Mouse (Mus musculus): ENCODE results near the gene Olfr1110. TPM values are rescaled to one million over a fixed set of nuclear protein-coding genes. Genes with fewer than 3 reads are reported as not detected.
"Not testable (repeated sequence)": the region's sequence is repeated elsewhere in the genome, so short reads cannot be mapped to it uniquely, and the experiment has no call there.

The Olfr1110 gene
- not detected in 2 replicates for polyA plus RNA-seq (2015; fragmentation: Nextera tagmentation; extraction: Ambion mirVana)

GRCm38 (mm10) chr2:87140200-87140599, at the start of gene Olfr1110:
Gene Olfr1110 (minus strand): TSS chr2:87140300.
- no peak for DNase-seq (ENCODE audit: low spot score)

DNA sequence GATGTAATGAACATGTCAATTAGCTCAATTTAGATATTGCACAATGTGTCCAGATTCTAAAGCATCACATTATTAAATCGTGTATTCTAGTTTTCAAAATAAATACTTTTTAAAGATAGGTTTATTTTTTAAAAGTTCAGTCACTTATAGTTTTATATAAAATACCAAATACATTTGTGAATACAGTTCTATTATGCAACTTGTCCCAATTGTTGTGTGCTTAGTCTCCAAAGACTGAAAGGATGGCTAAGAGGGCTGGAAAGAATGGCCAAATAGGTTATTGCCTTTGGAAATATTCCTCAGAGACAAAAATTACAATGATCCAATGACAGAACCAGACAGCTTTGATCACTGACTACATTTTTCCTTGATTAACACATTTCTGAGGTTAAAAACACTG, 47.4 kb upstream of the Olfr1110 start, which contains the start of gene Olfr1112:
TSS of gene Olfr1112 (plus strand) at position 301 of the 400 bp plus-strand sequence.
- no peak for DNase-seq (ENCODE audit: low spot score)

DNA sequence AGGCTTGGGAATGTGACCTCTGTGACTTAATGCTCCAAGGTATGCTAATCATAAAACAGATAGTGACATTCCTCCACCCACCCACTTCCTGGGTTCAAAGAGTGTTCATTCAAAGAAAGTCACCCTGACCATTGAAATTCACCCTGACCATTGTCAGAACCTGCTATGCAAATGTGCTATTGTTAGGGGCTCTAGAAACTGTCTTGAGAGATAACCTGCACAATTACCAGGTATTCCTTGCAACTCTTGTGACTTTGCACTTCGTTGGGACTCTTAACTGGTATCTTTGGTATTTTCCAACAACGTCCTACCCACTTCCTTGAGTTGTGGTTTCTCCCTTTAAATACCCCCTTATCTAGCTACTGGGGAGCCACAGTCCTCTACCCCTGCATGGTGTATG, 27.6 kb upstream of the Olfr1110 start:
- DNase-seq (ENCODE audit: low spot score): not testable (repeated sequence)

DNA sequence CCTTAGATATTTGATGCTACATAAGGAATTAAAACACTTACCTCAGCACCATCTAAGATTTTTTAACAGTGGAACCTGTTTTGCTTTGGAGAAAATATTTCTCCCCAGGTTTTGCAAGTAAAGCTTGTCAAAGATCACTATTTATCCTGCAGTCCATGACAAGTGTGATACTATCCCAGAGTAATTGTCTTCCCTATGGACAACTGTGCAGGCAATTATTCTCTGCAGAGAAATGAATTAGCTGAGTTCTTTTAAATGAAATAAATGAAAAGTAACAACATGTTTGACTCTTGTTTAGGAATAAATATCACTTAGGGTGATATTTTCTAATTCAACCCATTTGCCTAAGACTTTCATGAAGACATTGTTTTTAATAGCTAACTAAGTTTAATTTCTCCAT, 12.4 kb upstream of the Olfr1110 start, which contains the start of gene Olfr1111:
TSS of gene Olfr1111 (minus strand) at position 101 of the 400 bp plus-strand sequence.
- DNase-seq (ENCODE audit: low spot score): no peak

- DNase-seq (ENCODE audit: low spot score): no peak
Measured at GRCm38 (mm10) chr2:87114467-87114866, 25.6 kb downstream of the Olfr1110 start, which contains the start of gene Olfr259. Gene Olfr259 (minus strand): TSS chr2:87114567.

DNA sequence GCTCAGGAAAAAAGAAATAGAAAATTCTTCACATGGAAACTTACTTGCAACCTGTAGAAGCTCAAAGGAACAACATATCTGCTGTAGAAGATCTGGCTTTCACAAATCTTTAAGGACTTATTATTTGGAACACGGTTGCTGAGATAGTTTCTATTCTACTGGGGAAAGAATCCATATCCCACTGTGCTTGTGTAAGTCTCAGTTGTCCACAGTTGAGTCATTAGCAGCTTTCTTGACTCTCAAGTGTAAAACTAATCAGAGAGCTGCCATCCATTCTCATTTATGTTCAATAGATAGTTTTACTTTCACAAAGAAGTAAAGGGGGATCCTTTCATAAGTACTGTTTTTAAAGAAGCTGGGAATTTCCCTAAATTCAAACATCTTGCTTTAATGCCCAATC, 44.2 kb downstream of the Olfr1110 start, which contains the start of gene Olfr1109:
TSS of gene Olfr1109 (minus strand) at position 101 of the 400 bp plus-strand sequence.
- no peak for DNase-seq (ENCODE audit: low spot score)

Other genes starting within 250 kb of the Olfr1110 start
- not detected in 2 replicates for gene Olfr1097, start 248.1 kb downstream of the Olfr1110 start, polyA plus RNA-seq (2015; fragmentation: Nextera tagmentation; extraction: Ambion mirVana)
- gene Olfr1098, start 215.8 kb downstream of the Olfr1110 start, polyA plus RNA-seq (2015; fragmentation: Nextera tagmentation; extraction: Ambion mirVana): not detected in 2 replicates
- not detected in 2 replicates for gene Olfr1099, start 179.6 kb downstream of the Olfr1110 start, polyA plus RNA-seq (2015; fragmentation: Nextera tagmentation; extraction: Ambion mirVana)
- not detected in 2 replicates for gene Olfr1100, start 160.3 kb downstream of the Olfr1110 start, polyA plus RNA-seq (2015; fragmentation: Nextera tagmentation; extraction: Ambion mirVana)
- not detected in 2 replicates for gene Olfr1101, start 149.1 kb downstream of the Olfr1110 start, polyA plus RNA-seq (2015; fragmentation: Nextera tagmentation; extraction: Ambion mirVana)
- gene Olfr1102, start 141.9 kb downstream of the Olfr1110 start, polyA plus RNA-seq (2015; fragmentation: Nextera tagmentation; extraction: Ambion mirVana): not detected in 2 replicates
- not detected in 2 replicates for gene Olfr1104, start 113.2 kb downstream of the Olfr1110 start, polyA plus RNA-seq (2015; fragmentation: Nextera tagmentation; extraction: Ambion mirVana)
- not detected in 2 replicates for gene Olfr1105, start 103.8 kb downstream of the Olfr1110 start, polyA plus RNA-seq (2015; fragmentation: Nextera tagmentation; extraction: Ambion mirVana)
- not detected in 2 replicates for gene Olfr1106, start 88.0 kb downstream of the Olfr1110 start, polyA plus RNA-seq (2015; fragmentation: Nextera tagmentation; extraction: Ambion mirVana)
- not detected in 2 replicates for gene Olfr1107, start 64.5 kb downstream of the Olfr1110 start, polyA plus RNA-seq (2015; fragmentation: Nextera tagmentation; extraction: Ambion mirVana)
- not detected in 2 replicates for gene Olfr1109, start 44.3 kb downstream of the Olfr1110 start, polyA plus RNA-seq (2015; fragmentation: Nextera tagmentation; extraction: Ambion mirVana)
- gene Olfr259, start 25.7 kb downstream of the Olfr1110 start, polyA plus RNA-seq (2015; fragmentation: Nextera tagmentation; extraction: Ambion mirVana): not detected in 2 replicates
- gene Olfr1111, start 12.3 kb upstream of the Olfr1110 start, polyA plus RNA-seq (2015; fragmentation: Nextera tagmentation; extraction: Ambion mirVana): not detected in 2 replicates
- not detected in 2 replicates for gene Olfr1112, start 47.5 kb upstream of the Olfr1110 start, polyA plus RNA-seq (2015; fragmentation: Nextera tagmentation; extraction: Ambion mirVana)
- gene Olfr1113, start 68.7 kb upstream of the Olfr1110 start, polyA plus RNA-seq (2015; fragmentation: Nextera tagmentation; extraction: Ambion mirVana): not detected in 2 replicates
- gene Olfr1115, start 107.7 kb upstream of the Olfr1110 start, polyA plus RNA-seq (2015; fragmentation: Nextera tagmentation; extraction: Ambion mirVana): not detected in 2 replicates
- gene Olfr1116, start 127.2 kb upstream of the Olfr1110 start, polyA plus RNA-seq (2015; fragmentation: Nextera tagmentation; extraction: Ambion mirVana): not detected in 2 replicates
- gene Olfr1118, start 167.3 kb upstream of the Olfr1110 start, polyA plus RNA-seq (2015; fragmentation: Nextera tagmentation; extraction: Ambion mirVana): not detected in 2 replicates
- gene Olfr1120, start 214.5 kb upstream of the Olfr1110 start, polyA plus RNA-seq (2015; fragmentation: Nextera tagmentation; extraction: Ambion mirVana): not detected in 2 replicates
- not detected in 2 replicates for gene Olfr1121, start 229.6 kb upstream of the Olfr1110 start, polyA plus RNA-seq (2015; fragmentation: Nextera tagmentation; extraction: Ambion mirVana)
- not detected in 2 replicates for gene Olfr1122, start 245.5 kb upstream of the Olfr1110 start, polyA plus RNA-seq (2015; fragmentation: Nextera tagmentation; extraction: Ambion mirVana)

All from thymus, postnatal 0 days (tissue).